Mouse (Mus musculus) megakaryocyte, embryonic 14.5 days (primary cell): Measurements from ENCODE around the gene Larp1.

Experiments
- FLI1 ChIP-seq: IDR thresholded peaks from 2 replicates; pipeline ENCODE4 v1.6.1; 2012; ENCODE audit warnings: low read length, inconsistent platforms, mixed read lengths
- GATA1 ChIP-seq: IDR thresholded peaks from 3 replicates; pipeline ENCODE4 v1.6.1; 2012; ENCODE audit warnings: mixed read lengths, low read length, inconsistent platforms, borderline replicate concordance

DNA sequence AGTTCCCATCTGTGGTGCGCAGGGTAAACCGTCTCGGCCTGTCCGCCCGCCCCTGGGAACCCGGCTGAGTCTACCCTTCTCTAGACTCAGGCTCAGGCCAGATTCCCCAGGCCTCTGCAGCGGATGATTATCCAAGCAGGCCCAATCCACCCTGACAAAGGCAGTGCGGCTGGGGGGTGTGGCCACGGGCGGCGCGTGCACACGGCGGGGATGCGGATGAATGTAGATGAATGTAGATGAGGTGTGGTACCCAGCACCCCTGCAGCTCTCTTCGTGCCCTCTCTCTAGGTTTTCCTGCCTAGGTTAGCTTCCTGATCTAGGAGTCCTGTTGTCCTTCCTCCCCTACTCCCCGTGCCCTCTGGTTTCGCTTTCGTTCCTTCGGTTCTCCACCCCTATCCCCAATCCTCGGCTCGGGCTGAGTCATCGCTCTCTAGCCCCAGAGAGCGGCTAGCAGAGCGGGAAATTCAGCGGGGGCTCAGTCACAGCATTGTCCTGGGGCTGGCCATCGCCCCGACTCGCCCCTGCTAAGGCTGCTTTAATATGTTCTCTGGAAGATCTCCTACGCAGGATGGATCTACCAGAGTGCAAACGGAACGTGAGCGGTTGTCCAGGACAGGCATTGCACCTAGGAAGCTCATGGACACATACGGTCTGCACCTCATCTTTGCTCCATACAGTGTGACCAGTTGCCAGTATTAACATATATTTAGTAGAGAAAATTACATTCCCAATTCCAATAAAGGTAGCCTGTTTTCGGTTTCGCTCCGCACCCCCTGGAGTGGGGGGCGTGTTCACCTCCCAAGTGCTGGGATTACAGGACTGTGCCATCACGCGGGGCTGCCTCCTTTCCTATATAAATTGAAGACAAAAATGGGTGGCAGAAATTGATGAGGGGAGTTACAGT, 46.2 kb upstream of the Larp1 start:
- TF ChIP-seq GATA1 = no peak
- TF ChIP-seq FLI1 = no peak
